Mouse (Mus musculus) midbrain, embryonic 14.5 days (tissue): ENCODE measurements around the gene Col5a3. TPM values are rescaled to one million over a fixed set of nuclear protein-coding genes. Genes with fewer than 3 reads are reported as not detected.

Source experiments
- ATAC-seq: fragments of 200-750 bp; cut with Nextera tagmentation; 2 replicates; pipeline ENCODE4 v1.8.0; 2017; ENCODE audit warnings: moderate number of reproducible peaks, moderate library complexity; ENCODE audit not compliant: low FRiP score, low TSS enrichment
- DNase-seq: peaks from one replicate; pipeline ENCODE4 v3.0.0-alpha.2; 2015
- H3K27ac ChIP-seq: fragments of 300-500 bp; sonication (generic); replicated peaks from 2 replicates; pipeline ENCODE4 v1.5.1; 2014; ENCODE audit warnings: mild to moderate bottlenecking, low read depth, low read length, moderate library complexity
- H3K27me3 ChIP-seq: fragments of 300-500 bp; sonication (generic); 2 replicates; pipeline ENCODE4 v1.6.1; 2014; ENCODE audit warnings: low read length, control low read depth, mixed read lengths; ENCODE audit not compliant: control insufficient read depth, insufficient read depth
- H3K36me3 ChIP-seq: fragments of 300-500 bp; sonication (generic); 2 replicates; pipeline ENCODE4 v1.6.1; 2014; ENCODE audit warnings: low read length, control low read depth; ENCODE audit not compliant: control insufficient read depth, insufficient read depth
- H3K4me1 ChIP-seq: fragments of 300-500 bp; sonication (generic); 2 replicates; pipeline ENCODE4 v1.6.1; 2014; ENCODE audit warnings: mild to moderate bottlenecking, antibody characterized with exemption, low read length, control low read depth; ENCODE audit not compliant: control insufficient read depth, insufficient read depth
- H3K4me2 ChIP-seq: fragments of 300-500 bp; sonication (generic); 2 replicates; pipeline ENCODE4 v1.6.1; 2014; ENCODE audit warnings: mild to moderate bottlenecking, low read length, moderate library complexity
- H3K4me3 ChIP-seq: fragments of 300-500 bp; sonication (generic); replicated peaks from 2 replicates; pipeline ENCODE4 v1.5.1; 2014; ENCODE audit warnings: low read depth, low read length
- H3K9ac ChIP-seq: fragments of 300-500 bp; sonication (generic); replicated peaks from 2 replicates; pipeline ENCODE4 v1.6.1; 2014; ENCODE audit warnings: mild to moderate bottlenecking, low read length, moderate library complexity
- H3K9me3 ChIP-seq: fragments of 300-500 bp; sonication (generic); 2 replicates; pipeline ENCODE4 v1.6.1; 2016; ENCODE audit warnings: low read length, control low read depth, mixed read lengths; ENCODE audit not compliant: control insufficient read depth
- WGBS: fragments of 180-500 bp; shearing (Covaris S2); extraction: QIAGEN DNeasy Blood & Tissue Kit; methylation state at CpG from one replicate; pipeline ENCODE4 v1.1.7; 2014; 5-methylcytosine and 5-hydroxymethylcytosine counted together
- polyA plus RNA-seq: library from polyadenylated mRNA; unstranded; fragments of >200 nt; fragmentation: Nextera tagmentation; extraction: Ambion mirVana; gene quantifications from 2 replicates; pipeline ENCODE4 v1.2.1, GENCODE M21; 2014

The Col5a3 gene
- polyA plus RNA-seq, 1 experiment from 2014 or later = 0.45 TPM

DNA sequence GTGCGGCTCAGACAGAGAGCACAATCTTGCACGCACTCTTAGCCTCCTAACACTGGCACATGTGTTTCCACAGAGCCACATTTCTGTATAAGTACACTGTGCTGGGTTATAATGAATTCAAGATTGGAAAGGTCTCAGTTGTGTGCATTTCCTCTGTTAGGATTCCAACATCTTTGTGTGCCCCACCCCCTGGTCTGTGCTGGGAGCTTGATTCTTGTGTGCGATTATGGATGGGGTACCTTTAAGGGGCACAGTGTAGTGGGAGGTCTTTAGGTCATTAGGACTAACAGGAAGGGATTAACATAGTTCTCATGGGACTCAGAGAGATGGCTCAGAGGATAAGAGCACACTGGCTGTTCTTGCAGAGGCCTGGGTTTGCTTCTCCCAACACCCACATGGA, 24.5 kb downstream of the Col5a3 start:
- ATAC-seq (no peak), DNase-seq (no peak)
- Histone ChIP-seq H3K4me3 (no peak overlapping the region), H3K27ac (no peak overlapping the region), H3K36me3 (no peaks in the 10 kb centered on the region), H3K4me2 (no peak overlapping the region), H3K4me1 (no peaks in the 10 kb centered on the region), H3K9ac (no peak overlapping the region), H3K27me3 (no peaks in the 10 kb centered on the region), H3K9me3 (no peaks in the 10 kb centered on the region)
- 61% methylated on average over 3 of the region's 3 CpGs for WGBS

DNA sequence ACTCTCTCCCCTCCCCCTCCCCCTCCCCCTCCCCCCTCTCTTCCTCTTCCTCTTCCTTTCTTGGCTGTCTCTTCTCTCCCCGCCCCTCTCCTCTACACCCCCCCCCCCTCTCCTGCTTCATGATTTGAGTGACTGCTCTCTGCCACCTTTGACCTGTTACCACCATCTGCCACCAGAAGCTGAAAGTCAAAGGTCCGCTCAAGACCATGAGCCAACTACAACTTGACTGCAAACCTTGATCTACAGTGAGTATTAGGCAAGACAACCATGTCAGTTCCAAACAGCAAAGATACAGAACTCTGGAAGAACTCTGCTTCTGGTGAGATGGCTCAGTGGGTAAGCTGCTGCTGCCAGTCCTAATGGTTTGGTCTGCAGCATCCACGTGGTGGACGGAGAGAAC, 25.2 kb downstream of the Col5a3 start:
- no peak for ATAC-seq
- 81% methylated on average over 3 of the region's 4 CpGs for WGBS

GRCm38 (mm10) chr9:20787992-20788391, 26.9 kb downstream of the Col5a3 start:
- no peak for DNase-seq
- Histone ChIP-seq H3K27ac (no peak overlapping the region), H3K4me3 (no peak overlapping the region), H3K36me3 (no peaks in the 10 kb centered on the region), H3K9ac (no peak overlapping the region), H3K4me2 (no peak overlapping the region), H3K9me3 (no peaks in the 10 kb centered on the region), H3K4me1 (no peaks in the 10 kb centered on the region), H3K27me3 (no peaks in the 10 kb centered on the region)
- ATAC-seq = no peak
- WGBS = 77% methylated on average over 8 of the region's 8 CpGs

More for the DNA sequence above, 25.2 kb downstream of the Col5a3 start:
- H3K36me3 ChIP-seq = no peaks in the 10 kb centered on the region
- no peak overlapping the region for H3K27ac ChIP-seq
- no peak for DNase-seq
- H3K4me3 ChIP-seq = no peak overlapping the region
- no peaks in the 10 kb centered on the region for H3K4me1 ChIP-seq
- no peaks in the 10 kb centered on the region for H3K27me3 ChIP-seq
- no peak overlapping the region for H3K9ac ChIP-seq
- H3K4me2 ChIP-seq = no peak overlapping the region
- no peaks in the 10 kb centered on the region for H3K9me3 ChIP-seq

- ATAC-seq = no peak
- no peak overlapping the region for H3K9ac ChIP-seq
- H3K36me3 ChIP-seq = no peaks in the 10 kb centered on the region
- WGBS = 82% methylated on average over 6 of the region's 6 CpGs
- no peak overlapping the region for H3K27ac ChIP-seq
- no peaks in the 10 kb centered on the region for H3K9me3 ChIP-seq
- no peak for DNase-seq
- no peaks in the 10 kb centered on the region for H3K27me3 ChIP-seq
- no peak overlapping the region for H3K4me2 ChIP-seq
- H3K4me1 ChIP-seq = no peaks in the 10 kb centered on the region
- no peak overlapping the region for H3K4me3 ChIP-seq
These were observed 29.8 kb downstream of the Col5a3 start for GRCm38 (mm10) chr9:20785055-20785454.

DNA sequence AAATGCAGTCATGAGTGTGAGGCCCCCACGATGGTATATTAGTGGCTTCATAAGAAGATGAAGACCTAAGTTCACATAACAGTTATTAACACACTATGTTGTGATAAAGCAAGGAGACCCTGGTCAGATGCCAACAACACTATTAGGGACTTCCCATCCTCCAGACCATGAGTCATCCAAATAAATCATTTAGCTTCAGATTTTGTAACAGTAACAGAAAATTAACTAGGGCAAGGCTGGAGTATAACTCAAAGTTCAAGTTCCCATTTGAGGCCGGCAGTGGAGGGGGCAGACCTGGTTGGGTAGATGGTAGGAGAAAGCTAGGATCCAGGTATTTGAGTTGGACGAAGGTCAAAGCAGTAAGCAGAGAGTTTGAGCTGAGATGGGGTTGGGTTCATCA, 33.6 kb downstream of the Col5a3 start:
- H3K27ac ChIP-seq = no peak overlapping the region
- no peaks in the 10 kb centered on the region for H3K9me3 ChIP-seq
- H3K4me2 ChIP-seq = no peak overlapping the region
- 82% methylated on average over 3 of the region's 3 CpGs for WGBS
- H3K36me3 ChIP-seq = no peaks in the 10 kb centered on the region
- ATAC-seq (no peak), DNase-seq (no peak)
- H3K4me3 ChIP-seq = no peak overlapping the region
- no peak overlapping the region for H3K9ac ChIP-seq
- no peaks in the 10 kb centered on the region for H3K4me1 ChIP-seq
- H3K27me3 ChIP-seq = no peaks in the 10 kb centered on the region

- WGBS = 83% methylated on average over 2 of the region's 2 CpGs
- no peak for DNase-seq
- no peaks in the 10 kb centered on the region for H3K36me3 ChIP-seq
- H3K9me3 ChIP-seq = no peaks in the 10 kb centered on the region
- ATAC-seq = no peak
- no peak overlapping the region for H3K4me2 ChIP-seq
- H3K27me3 ChIP-seq = no peaks in the 10 kb centered on the region
- H3K9ac ChIP-seq = no peak overlapping the region
- no peak overlapping the region for H3K27ac ChIP-seq
- H3K4me3 ChIP-seq = no peak overlapping the region
- H3K4me1 ChIP-seq = no peaks in the 10 kb centered on the region
These were observed 49.6 kb downstream of the Col5a3 start for GRCm38 (mm10) chr9:20765274-20765673.

GRCm38 (mm10) chr9:20763099-20763498, 51.8 kb downstream of the Col5a3 start:
- DNase-seq = no peak
- ATAC-seq = no peak
- H3K9me3 ChIP-seq = 0 out of 2 replicates have a peak, but pooled peaks cover 4% of the 10 kb centered on the region
- WGBS = 93% methylated on average over 1 of the region's 1 CpGs
- no peak overlapping the region for H3K27ac ChIP-seq
- no peaks in the 10 kb centered on the region for H3K27me3 ChIP-seq
- no peak overlapping the region for H3K4me3 ChIP-seq
- no peak overlapping the region for H3K4me2 ChIP-seq
- no peak overlapping the region for H3K9ac ChIP-seq
- H3K4me1 ChIP-seq = no peaks in the 10 kb centered on the region
- H3K36me3 ChIP-seq = no peaks in the 10 kb centered on the region

- Histone ChIP-seq H3K36me3 (no peaks in the 10 kb centered on the region), H3K9ac (no peak overlapping the region), H3K4me2 (no peak overlapping the region), H3K9me3 (0 out of 2 replicates have a peak, but pooled peaks cover 4% of the 10 kb centered on the region), H3K4me1 (no peaks in the 10 kb centered on the region), H3K27me3 (no peaks in the 10 kb centered on the region), H3K4me3 (no peak overlapping the region), H3K27ac (no peak overlapping the region)
- 49% methylated on average over 7 of the region's 7 CpGs for WGBS
- ATAC-seq = no peak
- no peak for DNase-seq
These were observed 52.5 kb downstream of the Col5a3 start for GRCm38 (mm10) chr9:20762197-20762961.

DNA sequence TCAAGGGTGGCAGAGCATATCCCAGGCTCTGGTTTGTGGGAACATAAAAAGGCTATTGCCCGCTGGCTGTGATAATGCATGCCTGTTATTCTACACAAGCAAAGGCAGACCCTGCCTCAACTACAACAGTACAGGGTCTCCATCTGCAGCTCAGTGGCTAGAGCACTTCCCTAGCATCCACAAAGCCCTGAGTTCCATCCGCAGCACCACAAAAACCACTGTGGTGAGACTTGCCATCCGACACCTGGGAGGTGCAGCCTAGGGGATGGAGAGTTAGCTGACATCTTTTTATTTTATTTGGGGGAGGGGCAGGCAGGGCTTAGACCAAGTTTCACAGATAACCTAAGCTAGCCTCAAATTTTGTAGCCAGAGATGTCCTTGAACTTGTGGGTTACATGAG, 53.5 kb downstream of the Col5a3 start:
- no peak overlapping the region for H3K4me2 ChIP-seq
- no peaks in the 10 kb centered on the region for H3K27me3 ChIP-seq
- no peaks in the 10 kb centered on the region for H3K4me1 ChIP-seq
- H3K27ac ChIP-seq = no peak overlapping the region
- 76% methylated on average over 3 of the region's 3 CpGs for WGBS
- ATAC-seq (no peak), DNase-seq (no peak)
- H3K9ac ChIP-seq = no peak overlapping the region
- 0 out of 2 replicates have a peak, but pooled peaks cover 4% of the 10 kb centered on the region for H3K9me3 ChIP-seq
- no peak overlapping the region for H3K4me3 ChIP-seq
- no peaks in the 10 kb centered on the region for H3K36me3 ChIP-seq
